Mouse (Mus musculus) heart, embryonic 15.5 days (tissue): ENCODE results near the gene Rnf150. TPM values are rescaled to one million over a fixed set of nuclear protein-coding genes. Genes with fewer than 3 reads are reported as not detected.

Experiments used
- ATAC-seq: fragments of 200-750 bp; cut with Nextera tagmentation; replicated peaks from 2 replicates; pipeline ENCODE4 v1.8.0; 2017; ENCODE audit warnings: low read depth, moderate TSS enrichment; ENCODE audit not compliant: insufficient number of reproducible peaks, insufficient read depth, low FRiP score
- H3K27ac ChIP-seq: fragments of 300-500 bp; sonication (generic); 2 replicates; pipeline ENCODE4 v1.5.1; 2015; ENCODE audit warnings: mild to moderate bottlenecking, inconsistent platforms
- H3K27me3 ChIP-seq: fragments of 300-500 bp; sonication (generic); 2 replicates; pipeline ENCODE4 v1.6.1; 2015; ENCODE audit warnings: inconsistent platforms
- H3K36me3 ChIP-seq: fragments of 300-500 bp; sonication (generic); 2 replicates; pipeline ENCODE4 v1.6.1; 2015; ENCODE audit warnings: mild to moderate bottlenecking, inconsistent platforms
- H3K4me1 ChIP-seq: fragments of 300-500 bp; sonication (generic); replicated peaks from 2 replicates; pipeline ENCODE4 v1.6.1; 2015; ENCODE audit warnings: inconsistent platforms
- H3K4me2 ChIP-seq: fragments of 300-500 bp; sonication (generic); 2 replicates; pipeline ENCODE4 v1.6.1; 2015; ENCODE audit warnings: inconsistent platforms, mild to moderate bottlenecking, moderate library complexity
- H3K4me3 ChIP-seq: fragments of 300-500 bp; sonication (generic); 2 replicates; pipeline ENCODE4 v1.5.1; 2015; ENCODE audit warnings: mild to moderate bottlenecking, inconsistent platforms
- H3K9ac ChIP-seq: fragments of 300-500 bp; sonication (generic); 2 replicates; pipeline ENCODE4 v1.6.1; 2015; ENCODE audit warnings: mild to moderate bottlenecking, inconsistent platforms
- H3K9me3 ChIP-seq: fragments of 300-500 bp; sonication (generic); replicated peaks from 2 replicates; pipeline ENCODE4 v1.6.1; 2016; ENCODE audit warnings: inconsistent platforms
- WGBS: fragments of 180-500 bp; shearing (Covaris S2); methylation state at CpG from one replicate; pipeline ENCODE4 v1.1.7; 2015; ENCODE audit warnings: mixed read lengths; 5-methylcytosine and 5-hydroxymethylcytosine counted together
- polyA plus RNA-seq: library from polyadenylated mRNA; unstranded; fragments of >200 nt; fragmentation: Nextera tagmentation; extraction: Ambion mirVana; gene quantifications from 2 replicates; pipeline ENCODE4 v1.2.1, GENCODE M21; 2015

Rnf150 gene
- polyA plus RNA-seq, 1 experiment from 2014 or later: 0.74 TPM

DNA sequence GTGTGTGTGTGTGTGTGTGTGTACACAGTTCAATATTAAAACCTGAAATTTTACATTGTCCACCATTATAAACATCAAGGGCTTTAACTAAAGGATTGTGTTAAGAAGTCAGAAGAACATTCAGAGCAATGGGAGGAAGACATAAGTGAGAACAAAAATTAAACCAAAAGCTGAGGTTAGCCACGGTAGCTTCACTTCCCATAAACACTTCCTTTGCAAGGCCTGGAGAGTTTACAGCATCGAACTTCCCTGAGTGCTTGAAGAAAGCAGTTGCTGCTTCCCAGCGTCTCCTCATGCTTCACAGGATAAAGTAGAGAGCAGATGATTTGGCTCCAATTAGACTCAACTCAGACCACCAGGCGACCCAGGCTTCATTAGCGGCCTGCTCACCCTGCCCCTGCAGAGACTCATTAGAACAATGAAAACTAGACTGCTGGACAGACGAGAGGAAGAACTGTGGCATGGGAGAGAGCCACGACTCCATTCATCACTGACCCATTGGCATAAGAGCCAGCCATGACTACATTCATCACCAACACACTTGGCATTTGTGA lies 239.9 kb downstream of the Rnf150 start:
- no peaks in the 10 kb centered on the region for H3K36me3 ChIP-seq
- no peaks in the 10 kb centered on the region for H3K27me3 ChIP-seq
- H3K4me1 ChIP-seq: no peaks in the 10 kb centered on the region
- H3K4me3 ChIP-seq: no peak overlapping the region
- no peak overlapping the region for H3K9ac ChIP-seq
- 66% methylated on average over 7 of the region's 7 CpGs for WGBS
- no peak for ATAC-seq
- H3K9me3 ChIP-seq: no peaks in the 10 kb centered on the region
- H3K4me2 ChIP-seq: no peak overlapping the region
- H3K27ac ChIP-seq: no peak overlapping the region

GRCm38 (mm10) chr8:83103968-83104367 lies 240.8 kb downstream of the Rnf150 start:
- Histone ChIP-seq H3K9ac (no peak overlapping the region), H3K36me3 (no peaks in the 10 kb centered on the region), H3K4me2 (no peak overlapping the region), H3K27me3 (no peaks in the 10 kb centered on the region), H3K27ac (no peak overlapping the region), H3K4me1 (no peaks in the 10 kb centered on the region), H3K9me3 (no peaks in the 10 kb centered on the region), H3K4me3 (no peak overlapping the region)
- no peak for ATAC-seq
- 84% methylated on average over 2 of the region's 2 CpGs for WGBS

DNA sequence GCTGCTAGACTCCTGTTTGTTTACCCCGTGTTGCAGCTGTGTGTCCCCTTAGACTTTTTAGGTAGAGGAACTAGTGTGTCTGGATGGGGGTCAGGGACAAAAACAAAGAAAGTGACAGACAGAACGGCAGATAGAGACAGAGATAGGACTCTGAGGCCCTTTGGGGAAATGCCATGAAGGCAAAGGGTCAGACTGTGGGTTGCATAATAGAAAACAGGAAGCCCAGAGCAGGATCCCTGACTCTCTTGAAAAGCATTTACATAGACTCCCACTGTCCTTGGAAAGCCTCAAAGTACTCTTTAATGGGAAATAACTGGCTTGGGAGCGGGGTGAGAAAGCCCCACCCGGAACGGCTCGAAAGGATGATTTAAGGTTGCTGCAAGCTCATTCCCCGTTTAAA lies 246.6 kb downstream of the Rnf150 start:
- Histone ChIP-seq H3K9me3 (no peaks in the 10 kb centered on the region), H3K27ac (no peak overlapping the region), H3K4me2 (no peak overlapping the region), H3K4me3 (no peak overlapping the region), H3K4me1 (no peaks in the 10 kb centered on the region), H3K9ac (no peak overlapping the region), H3K27me3 (no peaks in the 10 kb centered on the region), H3K36me3 (no peaks in the 10 kb centered on the region)
- WGBS: 70% methylated on average over 7 of the region's 7 CpGs
- no peak for ATAC-seq

DNA sequence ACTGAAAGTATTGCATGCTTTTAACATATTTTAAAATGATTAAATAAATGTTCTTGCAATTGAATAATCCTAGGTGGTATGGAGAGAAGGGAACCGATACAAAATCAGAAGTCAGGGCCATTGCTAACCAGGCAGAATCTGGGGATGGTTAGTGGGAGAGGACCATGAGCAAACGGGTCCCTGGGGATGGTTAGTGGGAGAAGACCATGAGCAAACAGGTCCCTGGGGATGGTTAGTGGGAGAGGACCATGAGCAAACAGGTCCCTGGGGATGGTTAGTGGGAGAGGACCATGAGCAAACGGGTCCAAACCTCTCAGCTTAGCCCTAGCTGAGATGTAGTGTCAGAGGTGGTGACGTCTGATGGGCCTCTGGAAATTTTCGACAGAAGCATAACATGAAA lies 247.0 kb downstream of the Rnf150 start:
- H3K36me3 ChIP-seq: no peaks in the 10 kb centered on the region
- H3K9me3 ChIP-seq: no peaks in the 10 kb centered on the region
- no peaks in the 10 kb centered on the region for H3K27me3 ChIP-seq
- 76% methylated on average over 5 of the region's 5 CpGs for WGBS
- no peak overlapping the region for H3K9ac ChIP-seq
- no peak for ATAC-seq
- H3K4me1 ChIP-seq: no peaks in the 10 kb centered on the region
- H3K4me2 ChIP-seq: no peak overlapping the region
- H3K4me3 ChIP-seq: no peak overlapping the region
- H3K27ac ChIP-seq: no peak overlapping the region

- no peaks in the 10 kb centered on the region for H3K36me3 ChIP-seq
- no peaks in the 10 kb centered on the region for H3K9me3 ChIP-seq
- peak overlapping the region; percentile 46 for H3K27ac ChIP-seq
- H3K4me2 ChIP-seq: peak overlapping the region; percentile 20; the same call in 1 of the 2 replicates
- WGBS: 30% methylated on average over 2 of the region's 2 CpGs
- no peaks in the 10 kb centered on the region for H3K27me3 ChIP-seq
- ATAC-seq: peak; percentile 31; the same call in 1 of the 2 replicates
- H3K4me1 ChIP-seq: peaks cover 16% of the 10 kb centered on the region
- no peak overlapping the region for H3K4me3 ChIP-seq
- no peak overlapping the region for H3K9ac ChIP-seq
These were observed 271.9 kb downstream of the Rnf150 start for GRCm38 (mm10) chr8:83135086-83135485.

DNA sequence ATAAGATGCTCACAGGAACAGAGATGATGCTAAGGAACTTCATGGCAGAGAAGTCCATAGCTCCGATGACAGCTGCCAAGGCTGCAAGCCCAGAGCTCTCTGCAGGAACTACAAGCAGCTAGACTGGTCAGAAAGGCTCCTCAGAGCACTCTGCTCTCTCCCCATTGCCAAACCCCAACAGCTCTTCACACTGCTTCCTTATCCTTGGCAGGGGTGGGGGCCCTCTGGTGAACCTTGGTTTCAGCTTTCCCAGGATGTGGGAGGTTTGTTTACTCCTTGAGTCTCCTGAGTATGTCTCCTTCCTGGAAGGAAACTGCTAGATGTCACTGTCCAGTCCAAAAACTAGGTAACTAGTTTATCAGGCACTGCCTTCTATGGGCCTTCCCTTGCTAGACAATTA lies 276.9 kb downstream of the Rnf150 start:
- Histone ChIP-seq H3K36me3 (no peaks in the 10 kb centered on the region), H3K4me1 (peaks cover 10% of the 10 kb centered on the region), H3K27ac (no peak overlapping the region), H3K4me3 (no peak overlapping the region), H3K4me2 (no peak overlapping the region), H3K27me3 (no peaks in the 10 kb centered on the region), H3K9ac (no peak overlapping the region), H3K9me3 (no peaks in the 10 kb centered on the region)
- 33% methylated on average over 1 of the region's 1 CpGs for WGBS
- no peak for ATAC-seq

- Histone ChIP-seq H3K27ac (no peak overlapping the region), H3K4me3 (no peak overlapping the region), H3K4me2 (no peak overlapping the region), H3K27me3 (no peaks in the 10 kb centered on the region), H3K9me3 (no peaks in the 10 kb centered on the region), H3K4me1 (peaks cover 3% of the 10 kb centered on the region), H3K9ac (no peak overlapping the region), H3K36me3 (no peaks in the 10 kb centered on the region)
- WGBS: 59% methylated on average over 3 of the region's 3 CpGs
- no peak for ATAC-seq
These were observed 277.6 kb downstream of the Rnf150 start for GRCm38 (mm10) chr8:83140701-83141111.

Other genes with a start within 250 kb of the Rnf150 start
- 39.2 and 46.2 TPM in 2 replicates for gene Zfp330, start 89.2 kb upstream of the Rnf150 start, polyA plus RNA-seq